Mouse (Mus musculus) testis, adult 2 months (tissue): ENCODE results near the gene Gm44502. TPM values are rescaled to one million over a fixed set of nuclear protein-coding genes. Genes with fewer than 3 reads are reported as not detected.

Source experiments
- H3K27ac ChIP-seq: fragments of 200-500 bp; 2 replicates; pipeline ENCODE4 v1.5.1; 2012; ENCODE audit warnings: low read depth, low read length; ENCODE audit not compliant: control insufficient read depth, insufficient read depth
- H3K27me3 ChIP-seq: fragments of 200-500 bp; 2 replicates; pipeline ENCODE4 v1.6.1; 2012; ENCODE audit warnings: mild to moderate bottlenecking, low read length, moderate library complexity; ENCODE audit not compliant: control insufficient read depth, insufficient read depth
- H3K36me3 ChIP-seq: fragments of 200-500 bp; 2 replicates; pipeline ENCODE4 v1.6.1; 2012; ENCODE audit warnings: mild to moderate bottlenecking, low read length; ENCODE audit not compliant: control insufficient read depth, insufficient read depth
- H3K4me1 ChIP-seq: fragments of 200-500 bp; 2 replicates; pipeline ENCODE4 v1.6.1; 2012; ENCODE audit warnings: low read length; ENCODE audit not compliant: control insufficient read depth, insufficient read depth
- H3K4me3 ChIP-seq: fragments of 200-500 bp; 2 replicates; pipeline ENCODE4 v1.5.1; 2012; ENCODE audit warnings: low read depth, mild to moderate bottlenecking, low read length, moderate library complexity, mixed read lengths; ENCODE audit not compliant: control insufficient read depth
- CTCF ChIP-seq: fragments of 200-500 bp; IDR thresholded peaks from 2 replicates; pipeline ENCODE4 v1.5.1; 2012; ENCODE audit warnings: low read depth, mild to moderate bottlenecking, inconsistent platforms, low read length, moderate library complexity; ENCODE audit not compliant: control insufficient read depth, insufficient read depth, insufficient replicate concordance
- POLR2A ChIP-seq: fragments of 200-500 bp; IDR thresholded peaks from 2 replicates; pipeline ENCODE4 v1.6.1; 2012; ENCODE audit warnings: low read depth, mild to moderate bottlenecking, inconsistent platforms, low read length, moderate library complexity; ENCODE audit not compliant: control insufficient read depth
- polyA plus RNA-seq: library from polyadenylated mRNA; depleted of rRNA; stranded (reverse); fragments of >200 nt; gene quantifications from 2 replicates; pipeline ENCODE4 v1.2.3, GENCODE M21; 2012

Gm44502 gene
- polyA plus RNA-seq, 1 experiment = 1.2 TPM

GRCm38 (mm10) chr15:89475293-89475600 lies 45.8 kb upstream of the Gm44502 start:
- no peak for TF ChIP-seq POLR2A
- no peak for TF ChIP-seq CTCF
- H3K36me3 ChIP-seq = peaks cover 1% of the 10 kb centered on the region; the same call in 1 of the 2 replicates
- H3K27ac ChIP-seq = peak overlapping the region; percentile 63
- peaks cover 26% of the 10 kb centered on the region for H3K4me1 ChIP-seq
- no peaks in the 10 kb centered on the region for H3K27me3 ChIP-seq
- peak overlapping the region; percentile 79 for H3K4me3 ChIP-seq

DNA sequence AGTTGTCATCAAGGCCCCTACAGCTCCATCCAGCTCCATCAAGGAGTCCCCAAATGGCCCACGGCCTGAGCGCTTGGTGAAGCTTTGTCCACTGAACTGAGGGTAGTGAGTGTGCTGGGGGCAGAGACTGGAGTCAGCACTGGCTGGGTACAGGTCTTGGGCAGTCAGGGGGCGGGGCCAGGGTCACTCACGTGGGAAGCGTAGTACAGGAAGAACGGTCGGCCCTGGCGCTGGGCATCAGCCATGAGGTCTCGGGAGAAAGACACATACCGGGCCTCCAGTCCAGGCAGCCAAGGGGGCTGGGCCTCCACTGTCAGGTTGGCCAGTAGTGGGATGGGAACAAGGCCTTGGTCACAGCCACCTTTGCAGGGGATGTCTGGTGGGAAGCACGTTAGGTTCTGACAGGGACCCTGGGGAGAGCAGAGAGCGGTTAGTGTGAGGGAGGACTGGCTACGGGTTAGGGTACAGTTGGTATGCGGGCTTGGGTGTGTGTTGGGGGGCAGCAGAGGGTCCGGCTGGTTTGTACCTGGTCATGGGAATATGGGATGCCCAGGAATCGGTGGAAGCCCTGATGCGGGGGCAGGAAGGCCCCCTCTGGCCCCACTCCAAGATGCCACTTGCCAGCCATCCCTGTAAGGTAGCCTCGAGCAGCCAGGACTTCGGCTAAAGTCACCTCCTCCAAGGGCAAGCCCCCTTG lies 45.2 kb upstream of the Gm44502 start:
- Histone ChIP-seq H3K36me3 (peaks cover 1% of the 10 kb centered on the region; the same call in 1 of the 2 replicates), H3K27ac (peak overlapping the region; percentile 63), H3K27me3 (no peaks in the 10 kb centered on the region), H3K4me1 (peaks cover 25% of the 10 kb centered on the region), H3K4me3 (peak overlapping the region; percentile 79)
- no peak for TF ChIP-seq CTCF
- peak; percentile 22; the same call in 1 of the 2 replicates for TF ChIP-seq POLR2A

DNA sequence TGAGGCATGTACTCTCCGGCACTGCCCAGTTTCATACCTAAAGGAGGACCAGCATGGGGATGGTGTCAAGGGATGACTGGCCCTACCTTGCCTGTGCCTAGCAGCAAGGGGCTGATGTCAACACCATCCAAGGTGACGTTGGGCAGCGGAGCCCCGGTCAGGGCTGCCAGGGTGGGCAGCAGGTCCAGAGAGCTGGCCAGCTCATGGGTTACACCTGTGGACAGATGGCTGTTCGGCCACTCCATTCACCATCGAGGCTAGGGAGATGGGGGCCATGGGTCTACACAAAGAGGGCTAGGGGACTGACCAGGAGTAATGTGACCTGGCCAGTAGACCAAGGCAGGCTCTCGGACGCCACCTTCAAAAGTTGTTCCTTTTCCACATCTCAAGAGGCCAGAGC lies 44.4 kb upstream of the Gm44502 start:
- Histone ChIP-seq H3K36me3 (peaks cover 1% of the 10 kb centered on the region; the same call in 1 of the 2 replicates), H3K27ac (no peak overlapping the region), H3K27me3 (no peaks in the 10 kb centered on the region), H3K4me1 (peaks cover 25% of the 10 kb centered on the region), H3K4me3 (peak overlapping the region; percentile 79)
- TF ChIP-seq CTCF (no peak), POLR2A (no peak)

- no peak overlapping the region for H3K4me3 ChIP-seq
- H3K4me1 ChIP-seq = peaks cover 25% of the 10 kb centered on the region
- peaks cover 1% of the 10 kb centered on the region; the same call in 1 of the 2 replicates for H3K36me3 ChIP-seq
- no peak for TF ChIP-seq POLR2A
- TF ChIP-seq CTCF = no peak
- no peak overlapping the region for H3K27ac ChIP-seq
- H3K27me3 ChIP-seq = no peaks in the 10 kb centered on the region
These were observed 43.9 kb upstream of the Gm44502 start for GRCm38 (mm10) chr15:89473370-89473769.

DNA sequence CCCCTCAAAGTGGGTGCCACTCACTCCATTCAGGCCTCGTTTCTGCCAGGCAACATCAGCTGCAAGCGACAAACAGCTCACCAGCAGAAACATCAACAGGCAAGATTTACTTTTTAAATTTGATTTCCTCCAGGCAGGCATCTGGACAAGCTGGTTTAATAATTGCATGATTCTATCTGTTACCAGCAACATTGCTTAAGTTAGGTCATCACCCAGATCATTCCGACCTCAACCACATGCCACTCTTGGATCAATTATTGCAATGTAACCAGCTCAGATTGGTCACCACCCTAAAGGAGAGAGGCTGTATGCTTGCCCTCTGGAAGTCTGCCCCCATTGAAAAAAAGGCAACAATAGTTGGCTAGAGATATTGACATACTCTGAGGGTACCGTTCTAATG lies 42.0 kb upstream of the Gm44502 start:
- TF ChIP-seq POLR2A (no peak), CTCF (no peak)
- H3K27me3 ChIP-seq = no peaks in the 10 kb centered on the region

GRCm38 (mm10) chr15:89468577-89468976 lies 39.1 kb upstream of the Gm44502 start:
- Histone ChIP-seq H3K27ac (no peak overlapping the region), H3K4me1 (no peaks in the 10 kb centered on the region), H3K36me3 (no peaks in the 10 kb centered on the region), H3K4me3 (no peak overlapping the region), H3K27me3 (no peaks in the 10 kb centered on the region)
- TF ChIP-seq POLR2A = no peak
- no peak for TF ChIP-seq CTCF

More for the DNA sequence above, 42.0 kb upstream of the Gm44502 start:
- H3K27ac ChIP-seq = no peak overlapping the region
- peaks cover 18% of the 10 kb centered on the region for H3K4me1 ChIP-seq
- 0 out of 2 replicates have a peak, but pooled peaks cover 1% of the 10 kb centered on the region for H3K36me3 ChIP-seq
- no peak overlapping the region for H3K4me3 ChIP-seq

- no peak overlapping the region for H3K27ac ChIP-seq
- no peaks in the 10 kb centered on the region for H3K4me1 ChIP-seq
- H3K27me3 ChIP-seq = no peaks in the 10 kb centered on the region
- H3K4me3 ChIP-seq = no peak overlapping the region
- no peaks in the 10 kb centered on the region for H3K36me3 ChIP-seq
- no peak for TF ChIP-seq CTCF
- TF ChIP-seq POLR2A = no peak
These were observed 35.6 kb upstream of the Gm44502 start for GRCm38 (mm10) chr15:89465052-89465451.
